Mouse (Mus musculus): Measurements from ENCODE around the gene Kcnj12. TPM values are rescaled to one million over a fixed set of nuclear protein-coding genes. Genes with fewer than 3 reads are reported as not detected.

The Kcnj12 gene
- total RNA-seq, 2 experiments from 2014 or later: 37.4 to 59.8 TPM

GRCm38 (mm10) chr11:61091192-61091591 lies 68.8 kb downstream of the Kcnj12 start:
- DNase-seq: no peak
- intact Hi-C loops (cut with DNase I; ENCODE audit: low total_unique reads): loop anchor here (2.0 kb wide), 1 partner anchor 134 kb away; no protein-coding TSS in a partner anchor

- DNase-seq: peak; percentile 69
- intact Hi-C loops (cut with DNase I; ENCODE audit: low total_unique reads): loop anchor here (2.0 kb wide), 1 partner anchor 135 kb away; no protein-coding TSS in a partner anchor
Measured at GRCm38 (mm10) chr11:61091642-61092262, 69.4 kb downstream of the Kcnj12 start.

- intact Hi-C loops (cut with DNase I; ENCODE audit: low total_unique reads): no loop called here
- no peak for DNase-seq
Measured at GRCm38 (mm10) chr11:61098046-61098445, 75.7 kb downstream of the Kcnj12 start.

GRCm38 (mm10) chr11:61102397-61103339 lies 80.3 kb downstream of the Kcnj12 start:
- no peak for DNase-seq
- intact Hi-C loops (cut with DNase I; ENCODE audit: low total_unique reads): no loop called here

- peak; percentile 88 for DNase-seq
- intact Hi-C loops (cut with DNase I; ENCODE audit: low total_unique reads): no loop called here
Measured at GRCm38 (mm10) chr11:61104241-61104901, 82.0 kb downstream of the Kcnj12 start.

- no peak for DNase-seq
- intact Hi-C loops (cut with DNase I; ENCODE audit: low total_unique reads): loop anchor here (5.0 kb wide), 1 partner anchor 43 kb away; no protein-coding TSS in a partner anchor
Measured at GRCm38 (mm10) chr11:61108911-61109361, 86.6 kb downstream of the Kcnj12 start.

- intact Hi-C loops (cut with DNase I; ENCODE audit: low total_unique reads): loop anchor here (5.0 kb wide), 1 partner anchor 43 kb away; no protein-coding TSS in a partner anchor
- no peak for DNase-seq
Measured at GRCm38 (mm10) chr11:61109707-61110106, 87.3 kb downstream of the Kcnj12 start.

- intact Hi-C loops (cut with DNase I; ENCODE audit: low total_unique reads): no loop called here
- DNase-seq: no peak
Measured at GRCm38 (mm10) chr11:61110113-61110512, 87.7 kb downstream of the Kcnj12 start.

GRCm38 (mm10) chr11:61110928-61111327 lies 88.6 kb downstream of the Kcnj12 start:
- intact Hi-C loops (cut with DNase I; ENCODE audit: low total_unique reads): no loop called here
- DNase-seq: no peak

- DNase-seq: no peak
- intact Hi-C loops (cut with DNase I; ENCODE audit: low total_unique reads): no loop called here
Measured at GRCm38 (mm10) chr11:61111472-61111871, 89.1 kb downstream of the Kcnj12 start.

GRCm38 (mm10) chr11:61112323-61112995 lies 90.1 kb downstream of the Kcnj12 start:
- intact Hi-C loops (cut with DNase I; ENCODE audit: low total_unique reads): no loop called here
- DNase-seq: no peak

- no peak for DNase-seq
- intact Hi-C loops (cut with DNase I; ENCODE audit: low total_unique reads): no loop called here
Measured at GRCm38 (mm10) chr11:61116226-61116625, 93.9 kb downstream of the Kcnj12 start.

GRCm38 (mm10) chr11:61119996-61120583 lies 97.7 kb downstream of the Kcnj12 start:
- no peak for DNase-seq
- intact Hi-C loops (cut with DNase I; ENCODE audit: low total_unique reads): no loop called here

Other genes starting within 250 kb of the Kcnj12 start
- gene Top3a, start 245.2 kb upstream of the Kcnj12 start, total RNA-seq (2021): 1 to 10 TPM; 3.8 to 4.5 TPM
- gene Smcr8, start 245.0 kb upstream of the Kcnj12 start, total RNA-seq (2021): 10 to 100 TPM; 11.2 to 16.7 TPM
- 10 to 100 TPM; 19.3 to 21.3 TPM for gene Shmt1, start 210.8 kb upstream of the Kcnj12 start, total RNA-seq (2021)
- 10 to 100 TPM; 16.9 to 19.9 TPM for gene Dhrs7b, start 191.9 kb upstream of the Kcnj12 start, total RNA-seq (2021)
- 10 to 100 TPM; 35.6 to 38.0 TPM for gene Tmem11, start 143.3 kb upstream of the Kcnj12 start, total RNA-seq (2021)
- gene Natd1, start 107.8 kb upstream of the Kcnj12 start, total RNA-seq (2021): 10 to 100 TPM; 10.6 to 11.9 TPM
- 100 to 1,000 TPM; 144 to 173 TPM for gene Map2k3, start 90.5 kb upstream of the Kcnj12 start, total RNA-seq (2021)
- gene Tnfrsf13b, start 104.2 kb downstream of the Kcnj12 start, total RNA-seq (2021): under 1 TPM; 0.29 to 0.37 TPM
- gene Usp22, start 152.5 kb downstream of the Kcnj12 start, total RNA-seq (2021): 10 to 100 TPM; 18.3 to 23.8 TPM
- under 1 TPM in 1 of 2 experiments, not detected in 1; 0.23 TPM for gene Aldh3a1, start 185.0 kb downstream of the Kcnj12 start, total RNA-seq (2021)
- gene Aldh3a2, start 244.9 kb downstream of the Kcnj12 start, total RNA-seq (2021): 10 to 100 TPM; 16.7 to 18.3 TPM